Mouse (Mus musculus) ZHBTc4 (cell line): ENCODE measurements at regions not wholly inside any gene's neighbourhood (a gene's known extent, or its start where the extent isn't known, plus 50 kb on each side); places are given as distances from the start of the nearest gene placed in this dataset.
A peak's percentile ranks its signal among the peaks of the same experiment; 100 is the strongest.
"Not testable (repeated sequence)": the region's sequence is repeated elsewhere in the genome, so short reads cannot be mapped to it uniquely, and the experiment has no call there.

Source experiments
- DNase-seq: peaks from one replicate; pipeline ENCODE4 v3.0.0-alpha.2; 2011; ENCODE audit warnings: low read depth, low spot score

- no peak for DNase-seq
Observed at GRCm38 (mm10) chr7:63997997-63998396, 59.3 kb upstream of the Klf13 start.

DNA sequence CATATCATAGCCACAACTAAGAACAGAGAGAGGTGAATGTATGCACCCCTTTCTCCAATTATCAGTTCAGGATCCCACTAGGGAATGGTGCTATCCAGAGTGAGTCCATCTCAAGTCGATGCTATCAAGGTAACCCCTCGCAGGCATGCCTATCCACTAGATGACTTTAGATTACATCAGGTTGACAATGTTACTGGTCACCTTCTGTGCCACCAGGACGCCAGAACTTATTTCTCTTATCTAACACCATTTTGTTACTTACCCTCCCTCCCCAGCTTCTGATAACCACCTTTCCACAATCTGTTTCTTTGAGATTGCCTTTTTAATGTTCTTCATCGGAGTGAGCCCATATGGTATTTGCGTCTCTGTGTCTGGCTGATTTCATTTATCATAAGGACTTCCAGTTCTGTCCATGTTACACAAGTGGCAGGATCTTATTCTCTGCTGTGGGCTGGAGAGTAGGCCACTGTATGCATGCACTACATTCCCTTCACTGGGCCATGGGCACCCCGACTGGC, 57.9 kb upstream of the Klf13 start:
- DNase-seq: no peak

DNA sequence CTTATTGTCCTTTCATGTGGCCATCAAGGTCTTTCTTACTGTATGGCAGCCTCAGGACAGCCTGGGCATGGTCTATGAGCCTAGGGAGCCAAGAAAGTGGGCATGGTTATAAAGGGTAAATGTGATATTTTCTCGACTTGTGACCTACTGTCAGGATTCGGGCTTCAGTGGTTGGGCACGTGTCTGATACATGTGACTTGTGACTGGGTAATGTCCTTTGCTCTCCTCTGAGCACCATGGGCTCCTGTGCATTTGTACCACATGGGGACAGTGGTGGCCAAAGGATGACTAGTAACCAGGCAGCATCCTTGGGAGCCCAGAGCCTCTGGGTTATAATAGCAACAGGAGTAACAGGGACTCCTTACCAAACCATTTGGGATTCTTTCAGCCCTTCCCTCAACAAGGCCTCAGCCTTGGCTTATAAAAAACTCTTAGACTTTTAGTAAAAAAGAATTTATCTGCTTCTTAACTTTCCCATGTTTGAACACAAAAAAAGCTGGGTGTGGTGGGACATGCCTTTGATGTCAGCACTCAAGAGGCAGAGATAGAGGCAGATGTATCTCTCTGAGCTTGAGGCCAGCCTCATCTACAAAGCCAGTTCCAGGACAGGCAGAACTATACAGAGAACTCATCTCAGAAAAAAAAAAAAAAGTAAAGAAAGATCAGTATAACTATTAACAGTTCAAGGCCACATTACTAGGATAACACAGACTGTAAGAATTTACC, 56.7 kb upstream of the Klf13 start:
- no peak for DNase-seq

DNA sequence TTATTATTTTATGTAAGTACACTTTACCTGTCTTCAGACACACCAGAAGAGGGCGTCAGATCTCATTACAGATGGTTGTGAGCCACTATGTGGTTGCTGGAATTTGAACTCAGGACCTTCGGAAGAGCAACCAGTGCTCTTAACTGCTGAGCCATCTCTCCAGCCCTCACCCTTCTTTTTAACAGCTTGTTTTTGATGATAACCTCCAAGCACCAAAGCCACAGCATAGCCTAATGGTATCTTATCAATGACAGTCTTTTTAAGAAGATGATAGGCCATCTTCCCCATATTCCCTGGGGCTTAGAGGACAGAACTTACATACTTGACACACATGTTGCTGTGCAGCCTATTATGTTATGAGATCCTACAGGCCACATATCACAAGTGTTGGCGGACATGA, 56.1 kb upstream of the Klf13 start:
- DNase-seq: not testable (repeated sequence)

- peak; percentile 47 for DNase-seq
Observed at GRCm38 (mm10) chr7:63992155-63992554, 53.4 kb upstream of the Klf13 start.

- peak; percentile 49 for DNase-seq
Observed at GRCm38 (mm10) chr7:63991085-63992010, 52.6 kb upstream of the Klf13 start.

- DNase-seq: no peak
Observed at GRCm38 (mm10) chr7:63990312-63991028, 51.8 kb upstream of the Klf13 start.

DNA sequence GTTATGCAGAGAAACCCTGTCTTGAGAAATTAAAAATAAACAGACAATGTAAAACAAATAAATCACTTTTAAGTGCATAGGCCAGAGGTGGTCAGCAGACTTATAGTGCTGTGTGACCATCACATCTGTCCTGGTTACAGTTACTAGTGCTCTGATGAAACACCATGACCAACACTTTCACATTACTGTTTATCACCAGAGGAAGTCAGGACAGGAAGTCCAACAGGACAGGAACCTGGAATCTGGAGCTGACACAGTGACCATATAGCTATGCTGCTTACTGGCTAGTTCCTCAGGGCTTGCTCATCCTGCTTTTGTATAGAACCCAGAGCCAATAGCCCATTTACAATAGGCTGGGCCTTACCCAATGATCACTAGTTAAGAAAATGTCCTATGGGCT, 51.0 kb upstream of the Klf13 start:
- no peak for DNase-seq
